Mouse (Mus musculus): ENCODE measurements around the gene Uqcr10.

Uqcr10 gene

DNA sequence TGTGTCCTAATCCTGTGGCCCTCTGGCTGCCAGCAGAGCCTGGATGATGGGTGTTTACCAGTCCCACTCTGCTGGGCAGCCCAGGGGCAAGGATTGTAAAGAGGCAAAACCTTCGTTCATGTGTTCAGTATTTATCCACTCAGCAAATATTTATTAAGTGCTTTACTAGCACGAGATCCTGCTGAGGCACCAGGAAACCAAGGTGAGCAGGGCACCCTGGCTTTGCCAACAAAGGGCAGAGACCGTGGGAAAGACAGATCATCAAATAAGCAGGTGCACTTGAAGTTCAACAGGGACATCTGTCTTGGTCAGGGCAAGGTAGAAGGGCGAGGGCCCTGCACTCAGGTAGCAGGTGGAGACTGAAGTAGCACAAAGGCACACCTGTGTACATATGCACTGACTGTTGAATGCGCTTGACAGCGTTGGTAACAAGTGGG, 29.0 kb downstream of the Uqcr10 start:
- DNase-seq (ENCODE audit: low read depth): no peak

DNA sequence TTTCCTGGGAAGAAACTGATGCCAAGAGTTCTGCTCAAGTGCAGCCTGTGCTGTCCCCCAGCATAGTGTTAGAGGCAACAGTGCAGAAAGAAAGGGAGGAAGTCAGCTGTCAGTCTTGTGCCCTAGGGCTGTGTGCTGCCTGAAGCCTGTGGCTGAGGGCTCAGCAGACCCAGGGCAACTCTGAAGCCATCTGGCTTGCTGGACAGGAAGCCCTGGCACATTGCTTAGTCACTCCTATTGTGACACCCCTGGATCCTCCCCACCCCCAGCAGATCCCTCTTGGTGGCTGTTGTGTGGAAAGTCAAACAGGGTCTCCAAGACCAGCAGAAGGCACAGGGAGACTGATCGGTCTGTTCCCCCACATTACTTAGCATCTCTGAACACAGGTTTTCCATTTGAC, 29.5 kb downstream of the Uqcr10 start:
- DNase-seq (ENCODE audit: low read depth): peak; percentile 86

DNA sequence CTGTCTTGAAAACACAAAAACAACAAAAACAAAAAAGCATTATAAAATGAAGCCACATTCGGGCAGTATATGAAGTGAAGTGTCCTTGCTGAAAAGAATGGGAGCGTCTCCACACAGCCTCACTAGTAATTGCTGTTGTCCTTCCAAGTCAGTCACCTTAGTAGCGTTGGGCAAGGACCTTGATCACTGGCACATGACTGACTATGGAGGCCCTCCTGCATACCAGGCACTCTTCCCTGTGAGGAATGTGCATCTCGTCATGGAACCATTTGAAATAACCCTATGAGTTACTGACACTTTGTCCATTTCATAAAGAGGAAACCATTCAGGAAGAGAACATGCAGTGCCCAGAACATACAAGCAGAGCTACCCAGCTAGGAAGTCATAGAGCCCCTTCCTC, 32.4 kb downstream of the Uqcr10 start:
- no peak for DNase-seq (ENCODE audit: low read depth)

DNA sequence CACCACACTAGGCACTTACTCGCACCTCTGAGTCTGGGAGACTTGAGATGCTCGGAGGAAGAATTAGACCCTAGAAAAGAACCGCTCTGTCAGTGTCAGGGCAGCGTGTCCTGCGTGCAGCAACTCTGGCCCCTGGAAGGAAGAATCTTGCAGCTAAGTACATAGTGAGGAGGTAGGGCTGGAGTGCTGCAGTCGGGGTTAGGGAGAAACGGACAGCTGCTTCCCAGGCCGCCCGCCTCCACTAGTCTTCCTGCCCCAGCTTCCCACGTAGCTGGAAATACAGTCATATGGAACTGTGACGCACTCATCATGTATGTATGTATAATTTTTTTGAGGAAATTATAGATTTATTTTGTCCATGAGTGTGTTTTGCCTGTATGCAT, 41.7 kb downstream of the Uqcr10 start:
- DNase-seq (ENCODE audit: low read depth): no peak

DNA sequence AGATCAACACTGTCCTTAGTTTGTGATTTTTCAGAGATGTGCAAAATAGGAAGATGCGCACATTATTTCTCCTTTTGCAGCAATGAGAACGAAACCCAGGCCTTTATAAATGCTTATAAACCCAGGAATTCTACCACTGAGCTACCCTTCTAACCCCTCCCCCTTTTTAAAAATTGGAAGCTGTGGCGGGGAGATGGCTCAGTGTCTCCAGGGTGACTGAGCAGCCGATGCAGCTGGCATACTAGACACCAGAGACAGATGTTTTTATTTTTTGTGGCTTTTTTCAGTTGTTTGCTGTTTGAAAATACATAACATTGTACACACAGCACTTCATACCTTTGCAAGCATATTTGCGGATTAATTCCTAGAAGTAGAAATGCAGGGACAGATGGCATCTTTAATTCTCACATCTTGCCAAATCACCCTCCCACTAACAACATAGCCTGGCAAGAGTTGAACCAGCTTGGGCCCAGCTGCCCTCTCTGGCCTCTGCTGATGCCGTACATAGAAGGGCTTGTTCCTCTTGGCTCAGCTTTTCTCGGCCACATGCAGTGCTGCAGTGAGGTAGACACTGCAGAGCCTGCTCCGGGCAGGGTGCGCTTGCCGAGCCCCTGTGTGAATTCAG, 42.2 kb downstream of the Uqcr10 start:
- no peak for DNase-seq (ENCODE audit: low read depth)

DNA sequence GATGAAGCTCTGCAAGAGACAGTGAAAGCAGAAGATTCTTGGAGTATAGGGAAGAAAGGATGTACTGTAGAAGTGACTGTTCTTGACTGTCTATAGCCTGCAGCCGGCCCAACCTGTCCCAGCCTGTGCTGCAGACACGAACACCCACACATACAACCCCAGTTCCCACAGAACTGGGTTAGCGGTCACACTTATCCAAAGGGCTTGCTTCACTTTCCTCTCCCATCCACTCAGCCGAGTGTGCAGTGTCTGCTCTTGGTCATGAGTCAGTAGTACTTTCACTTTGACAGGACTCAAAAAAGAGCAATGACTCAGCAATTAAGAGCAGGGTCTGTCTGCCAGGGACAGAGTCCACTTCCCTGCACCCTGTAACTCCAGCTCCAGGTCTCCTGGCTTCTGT, 42.8 kb downstream of the Uqcr10 start:
- peak; percentile 89 for DNase-seq (ENCODE audit: low read depth)

DNA sequence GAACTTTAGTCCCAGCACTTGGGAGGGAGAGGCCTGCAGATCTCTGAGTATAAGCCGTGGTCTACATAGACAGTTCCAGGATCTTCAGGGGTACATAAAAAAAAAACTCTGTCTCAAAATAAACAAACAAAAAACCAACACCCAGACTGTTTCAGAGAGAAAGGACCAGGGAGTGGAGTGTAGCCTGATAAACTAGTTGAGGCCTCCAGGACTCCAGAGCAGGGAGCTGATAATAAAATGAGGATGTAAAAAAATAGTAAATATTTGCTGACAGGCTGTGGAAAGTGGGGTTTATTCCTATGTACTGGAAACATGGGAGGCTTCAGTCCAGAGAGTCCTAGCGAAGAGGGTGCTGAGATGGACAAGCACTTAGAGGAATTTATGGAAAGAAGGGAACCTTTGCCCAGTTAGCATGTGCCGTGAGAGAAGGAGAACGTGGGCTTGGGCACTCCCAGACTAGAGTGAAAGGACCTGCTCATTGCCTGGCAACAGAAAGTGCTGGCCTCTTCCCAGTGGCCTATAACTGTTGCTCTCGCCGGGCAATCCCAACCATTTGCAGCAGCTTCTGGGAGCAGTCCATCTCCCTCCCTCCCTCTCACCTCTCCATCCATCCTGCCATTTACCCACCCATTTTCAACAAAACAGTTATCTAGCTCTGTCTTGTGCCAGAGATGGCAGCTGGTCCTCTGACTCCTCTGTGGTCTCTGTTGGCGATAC, 43.7 kb downstream of the Uqcr10 start:
- DNase-seq (ENCODE audit: low read depth): no peak

DNA sequence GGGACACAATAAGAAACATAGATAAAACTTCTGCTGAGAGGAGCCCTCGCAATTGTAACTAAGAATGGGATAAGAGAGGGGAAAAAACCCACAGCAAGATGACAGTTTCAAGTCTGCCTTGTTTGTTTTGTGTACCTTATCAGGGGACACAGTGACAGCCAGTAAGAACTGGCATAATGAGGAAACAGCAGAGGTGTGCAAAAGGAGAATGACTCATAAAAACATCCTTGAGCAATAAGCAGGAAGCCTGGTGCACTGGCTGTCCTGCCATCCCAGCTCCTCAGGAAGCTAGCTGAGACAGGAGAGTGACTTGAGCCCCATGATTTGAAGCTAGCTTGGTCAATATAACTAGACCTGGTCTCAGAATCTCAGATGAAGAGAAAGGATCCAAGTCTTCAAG, 44.3 kb downstream of the Uqcr10 start:
- peak; percentile 87 for DNase-seq (ENCODE audit: low read depth)
